Mouse (Mus musculus) ES-E14 (cell line): Measurements from ENCODE around the gene Fam117b.

ENCODE experiments used
- CHD2 ChIP-seq: IDR thresholded peaks from 2 replicates; pipeline ENCODE4 v1.6.1; 2014; ENCODE audit warnings: mild to moderate bottlenecking, low read depth, low read length, inconsistent platforms
- HCFC1 ChIP-seq: IDR thresholded peaks from 2 replicates; pipeline ENCODE4 v1.6.1; 2012; ENCODE audit warnings: low read length, inconsistent platforms, borderline replicate concordance; ENCODE audit not compliant: insufficient read depth
- MAFK ChIP-seq: IDR thresholded peaks from 2 replicates; pipeline ENCODE4 v1.6.1; 2014; ENCODE audit warnings: mild to moderate bottlenecking, low read depth, low read length, inconsistent platforms; ENCODE audit not compliant: insufficient read depth
- ZC3H11A ChIP-seq: IDR thresholded peaks from 2 replicates; pipeline ENCODE4 v1.6.1; 2012; ENCODE audit warnings: low read depth, mild to moderate bottlenecking, inconsistent platforms, low read length, borderline replicate concordance
- ZNF384 ChIP-seq: IDR thresholded peaks from 2 replicates; pipeline ENCODE4 v1.6.1; 2012; ENCODE audit warnings: low read depth, low read length, inconsistent platforms

GRCm38 (mm10) chr1:59899679-59900078 lies 13.1 kb upstream of the Fam117b start:
- TF ChIP-seq CHD2 (no peak), MAFK (no peak), HCFC1 (no peak), ZC3H11A (no peak), ZNF384 (no peak)
